Mouse (Mus musculus) CH12.LX (cell line): ENCODE measurements around the gene Gm4707. TPM values are rescaled to one million over a fixed set of nuclear protein-coding genes. Genes with fewer than 3 reads are reported as not detected.

Experiments used
- DNase-seq: peaks from one replicate; pipeline ENCODE4 v3.0.0-alpha.2; 2013; ENCODE audit errors: extremely low read depth
- H3K27ac ChIP-seq: 2 replicates; pipeline ENCODE4 v1.5.1; 2012; ENCODE audit warnings: low read depth, mild to moderate bottlenecking, control low read depth, moderate library complexity; ENCODE audit not compliant: insufficient read depth
- H3K27me3 ChIP-seq: replicated peaks from 2 replicates; pipeline ENCODE3; 2012; ENCODE audit warnings: inconsistent platforms
- H3K36me3 ChIP-seq, 2 experiments: replicated peaks in 1 of 2; 2 replicates each; pipeline versions ENCODE3 to v1.6.1; 2012; ENCODE audit warnings: inconsistent platforms in 1 of 2, low read length in 1 of 2, mild to moderate bottlenecking in 1 of 2, mixed read lengths in 1 of 2, moderate library complexity in 1 of 2; ENCODE audit not compliant: control insufficient read depth in 1 of 2, insufficient read depth in 1 of 2
- H3K4me1 ChIP-seq, 2 experiments: 2 replicates each; pipeline ENCODE4 v1.6.1; 2012; ENCODE audit warnings: inconsistent platforms in 1 of 2, moderate library complexity in 1 of 2; ENCODE audit not compliant: insufficient read depth in 2 of 2, control insufficient read depth in 1 of 2
- H3K4me2 ChIP-seq: 2 replicates; pipeline ENCODE4 v1.6.1; 2012; ENCODE audit warnings: low read depth, mild to moderate bottlenecking, control low read depth; ENCODE audit not compliant: poor library complexity, insufficient read depth, severe bottlenecking
- H3K4me3 ChIP-seq, 3 experiments: fragments of 150-350 bp in 1 of 3; sonication (generic) in 1 of 3; replicated peaks in 1 of 3; 2 replicates each; pipeline versions ENCODE3 to v1.5.1; 2011 to 2012; ENCODE audit warnings: low read depth in 2 of 3, low read length in 2 of 3, mild to moderate bottlenecking in 2 of 3, moderate library complexity in 2 of 3, control low read depth in 1 of 3, improper control_type of control experiment in 1 of 3, inconsistent platforms in 1 of 3, mixed read lengths in 1 of 3; ENCODE audit not compliant: poor library complexity in 1 of 3
- H3K79me2 ChIP-seq: replicated peaks from 2 replicates; pipeline ENCODE4 v1.6.1; 2012; ENCODE audit warnings: mild to moderate bottlenecking, moderate library complexity; ENCODE audit not compliant: control insufficient read depth, poor library complexity, insufficient read depth, severe bottlenecking; ENCODE audit errors: extremely low read depth
- H3K9ac ChIP-seq: 2 replicates; pipeline ENCODE4 v1.6.1; 2012; ENCODE audit warnings: low read depth, mild to moderate bottlenecking, control low read depth, moderate library complexity; ENCODE audit not compliant: insufficient read depth
- H3K9me3 ChIP-seq: replicated peaks from 2 replicates; pipeline ENCODE3; 2012; ENCODE audit warnings: low read length, inconsistent platforms, mixed read lengths
- CHD2 ChIP-seq: IDR thresholded peaks from 2 replicates; pipeline ENCODE4 v1.6.1; 2011; ENCODE audit warnings: low read length, improper control_type of control experiment
- EP300 ChIP-seq: IDR thresholded peaks from 2 replicates; pipeline ENCODE4 v1.6.1; 2011; ENCODE audit warnings: low read length, improper control_type of control experiment
- ETS1 ChIP-seq: conservative IDR thresholded peaks from 2 replicates; pipeline ENCODE4 v1.6.1; 2012; ENCODE audit warnings: low read depth, mild to moderate bottlenecking, inconsistent platforms, low read length, improper control_type of control experiment, moderate library complexity
- GABPA ChIP-seq: IDR thresholded peaks from 2 replicates; pipeline ENCODE4 v1.6.1; 2012; ENCODE audit warnings: low read depth, low read length, improper control_type of control experiment, inconsistent platforms; ENCODE audit not compliant: insufficient replicate concordance
- HCFC1 ChIP-seq: IDR thresholded peaks from 2 replicates; pipeline ENCODE4 v1.6.1; 2012; ENCODE audit warnings: low read depth, mild to moderate bottlenecking, inconsistent platforms, low read length, improper control_type of control experiment
- KAT2A ChIP-seq: IDR thresholded peaks from 2 replicates; pipeline ENCODE4 v1.6.1; 2012; ENCODE audit warnings: low read length, improper control_type of control experiment, inconsistent platforms; ENCODE audit not compliant: insufficient replicate concordance
- MAFK ChIP-seq: IDR thresholded peaks from 2 replicates; pipeline ENCODE4 v1.6.1; 2011; ENCODE audit warnings: low read length, improper control_type of control experiment; ENCODE audit not compliant: insufficient replicate concordance
- MAZ ChIP-seq: IDR thresholded peaks from 2 replicates; pipeline ENCODE4 v1.6.1; 2012; ENCODE audit warnings: low read depth, mild to moderate bottlenecking, inconsistent platforms, low read length, improper control_type of control experiment, moderate library complexity
- MYC ChIP-seq: IDR thresholded peaks from 2 replicates; pipeline ENCODE4 v1.6.1; 2011; ENCODE audit warnings: low read depth, mild to moderate bottlenecking, improper control_type of control experiment, low read length
- NELFE ChIP-seq: IDR thresholded peaks from 2 replicates; pipeline ENCODE4 v1.6.1; 2011; ENCODE audit warnings: low read depth, low read length, improper control_type of control experiment
- POLR2AphosphoS2 ChIP-seq: IDR thresholded peaks from 2 replicates; pipeline ENCODE4 v1.6.1; 2011; ENCODE audit warnings: low read depth, low read length, improper control_type of control experiment
- SMC3 ChIP-seq: IDR thresholded peaks from 2 replicates; pipeline ENCODE4 v1.6.1; 2011; ENCODE audit warnings: low read depth, low read length, improper control_type of control experiment
- TBP ChIP-seq: conservative IDR thresholded peaks from 2 replicates; pipeline ENCODE4 v1.6.1; 2011; ENCODE audit warnings: low read depth, low read length, improper control_type of control experiment
- TCF12 ChIP-seq: IDR thresholded peaks from 2 replicates; pipeline ENCODE4 v1.6.1; 2014; ENCODE audit warnings: low read depth, mild to moderate bottlenecking, inconsistent platforms, low read length, improper control_type of control experiment
- USF2 ChIP-seq: conservative IDR thresholded peaks from 2 replicates; pipeline ENCODE4 v1.6.1; 2011; ENCODE audit warnings: low read depth, low read length, improper control_type of control experiment
- ZKSCAN1 ChIP-seq: IDR thresholded peaks from 2 replicates; pipeline ENCODE4 v1.6.1; 2012; ENCODE audit warnings: low read depth, inconsistent platforms, low read length, improper control_type of control experiment, borderline replicate concordance
- dilution Hi-C: fragments of 300-500 bp; cut with MboI; formaldehyde crosslinking; loops from 2 replicates; pipeline ENCODE4 v1.14.3; 2020; ENCODE audit warnings: low sequenced_read_pairs; ENCODE audit not compliant: extremely low pct_unique_long_range_greater_than_20kb, extremely low pct_ligation_motif_present
- in situ Hi-C: fragments of 300-500 bp; cut with MboI; formaldehyde crosslinking; loops from 3 replicates; pipeline ENCODE4 v1.14.3; 2019; ENCODE audit warnings: low sequenced_read_pairs, low pct_ligation_motif_present, low pct_unique_long_range_greater_than_20kb, mixed read lengths
- polyA plus RNA-seq: library from polyadenylated mRNA; unstranded; fragments of >175 nt; gene quantifications from 2 replicates; pipeline ENCODE4 v1.2.1, GENCODE M21; 2012; ENCODE audit warnings: low read depth; ENCODE audit not compliant: insufficient read length
- total RNA-seq, 2 experiments: library from RNA; depleted of rRNA; stranded (reverse); fragments of 300-350 nt in 1 of 2; fragments of >200 nt in 1 of 2; gene quantifications; 2 replicates each; pipeline ENCODE4 v1.2.3; 2012 to 2014

Gm4707 gene
- total and polyA plus RNA-seq, 3 experiments = 0.33 to 1.5 (median 1.1) TPM

- TF ChIP-seq POLR2AphosphoS2 (no peak), ZKSCAN1 (no peak), CHD2 (no peak), KAT2A (0 out of 2 replicates have a peak, but pooled peaks have one; percentile 63), TBP (no peak), NELFE (peak; percentile 80; the same call in 1 of the 2 replicates), EP300 (no peak), HCFC1 (peak; percentile 75), USF2 (no peak), MAZ (no peak; the same call in 1 of the 2 replicates)
Observed at GRCm38 (mm10) chr17:71474762-71475704, 15.3 kb upstream of the Gm4707 start, which contains the start of gene Smchd1 (continued).

- H3K4me3 ChIP-seq = peak overlapping the region; percentile 91 to 99 (median 94)
- DNase-seq = peak; percentile 38
- in situ Hi-C loops = no loop called here
- H3K4me2 ChIP-seq = peak overlapping the region; percentile 91
- dilution Hi-C loops = no loop called here
- peak overlapping the region; percentile 92 for H3K9ac ChIP-seq
- H3K79me2 ChIP-seq = peaks cover 52% of the 10 kb centered on the region
- peaks cover 0 to 12% of the 10 kb centered on the region in 2 experiments for H3K36me3 ChIP-seq
- H3K27ac ChIP-seq = no peak overlapping the region
- H3K27me3 ChIP-seq = peaks cover 2% of the 10 kb centered on the region
- H3K4me1 ChIP-seq = peaks cover 9 to 31% of the 10 kb centered on the region in 2 experiments
- TF ChIP-seq HCFC1 = no peak
- TF ChIP-seq MYC = 0 out of 2 replicates have a peak, but pooled peaks have one; percentile 36
- H3K9me3 ChIP-seq = no peaks in the 10 kb centered on the region
Observed at GRCm38 (mm10) chr17:71474128-71474527, 14.4 kb upstream of the Gm4707 start.

- Histone ChIP-seq H3K4me2 (no peak overlapping the region), H3K27me3 (no peaks in the 10 kb centered on the region), H3K27ac (no peak overlapping the region), H3K4me1 (peaks cover 7 to 35% of the 10 kb centered on the region in 2 experiments), H3K79me2 (peaks cover 77% of the 10 kb centered on the region), H3K9ac (no peak overlapping the region), H3K4me3 (no peak overlapping the region), H3K9me3 (no peaks in the 10 kb centered on the region), H3K36me3 (peaks cover 0 to 19% of the 10 kb centered on the region in 2 experiments)
- DNase-seq = no peak
- dilution Hi-C loops = no loop called here
- in situ Hi-C loops = no loop called here
- TF ChIP-seq GABPA = no peak
- no peak for TF ChIP-seq ZKSCAN1
- peak; percentile 55; the same call in 1 of the 2 replicates for TF ChIP-seq MAFK
- no peak for TF ChIP-seq TCF12
- TF ChIP-seq ETS1 = no peak
- TF ChIP-seq SMC3 = no peak
- TF ChIP-seq EP300 = no peak
- no peak for TF ChIP-seq USF2
Observed at GRCm38 (mm10) chr17:71471261-71471660, 11.5 kb upstream of the Gm4707 start.
